Mouse (Mus musculus): ENCODE measurements around the gene Iqcn. TPM values are rescaled to one million over a fixed set of nuclear protein-coding genes. Genes with fewer than 3 reads are reported as not detected.
A peak's percentile ranks its signal among the peaks of the same experiment; 100 is the strongest.

Gene Iqcn
- polyA plus RNA-seq, 1 experiment from 2014 or later, result 0.04 TPM

DNA sequence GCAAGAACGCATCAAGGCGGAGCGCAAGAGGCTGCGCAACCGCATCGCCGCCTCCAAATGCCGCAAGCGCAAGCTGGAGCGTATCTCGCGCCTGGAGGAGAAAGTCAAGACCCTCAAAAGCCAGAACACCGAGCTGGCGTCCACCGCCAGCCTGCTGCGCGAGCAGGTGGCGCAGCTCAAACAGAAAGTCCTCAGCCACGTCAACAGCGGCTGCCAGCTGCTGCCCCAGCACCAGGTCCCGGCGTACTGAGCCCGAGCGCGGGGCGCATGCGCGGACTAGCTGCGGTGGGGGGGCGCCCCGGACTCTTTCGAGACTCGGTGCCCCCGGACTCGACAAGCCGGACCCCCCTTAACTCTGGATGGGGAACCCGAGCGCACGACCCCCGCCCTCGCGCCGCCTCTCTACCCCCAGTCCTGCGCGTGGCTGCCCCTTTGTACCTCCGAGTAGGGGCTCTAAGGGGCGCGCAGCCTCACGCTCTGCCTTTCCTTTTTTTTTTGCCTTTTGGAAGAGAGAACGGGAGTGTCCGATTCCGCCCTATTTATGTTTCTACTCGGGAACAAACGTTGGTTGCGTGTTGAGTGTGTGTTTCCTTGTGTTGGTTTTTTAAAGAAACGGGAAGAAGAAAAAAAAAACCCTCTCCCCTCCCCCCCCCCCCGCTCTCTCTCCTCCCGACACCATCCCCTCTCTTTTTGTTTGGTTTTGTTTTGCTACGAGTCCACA, 3.3 kb upstream of the Iqcn start:
- peak; percentile 90 for DNase-seq (ENCODE audit: low spot score)

DNA sequence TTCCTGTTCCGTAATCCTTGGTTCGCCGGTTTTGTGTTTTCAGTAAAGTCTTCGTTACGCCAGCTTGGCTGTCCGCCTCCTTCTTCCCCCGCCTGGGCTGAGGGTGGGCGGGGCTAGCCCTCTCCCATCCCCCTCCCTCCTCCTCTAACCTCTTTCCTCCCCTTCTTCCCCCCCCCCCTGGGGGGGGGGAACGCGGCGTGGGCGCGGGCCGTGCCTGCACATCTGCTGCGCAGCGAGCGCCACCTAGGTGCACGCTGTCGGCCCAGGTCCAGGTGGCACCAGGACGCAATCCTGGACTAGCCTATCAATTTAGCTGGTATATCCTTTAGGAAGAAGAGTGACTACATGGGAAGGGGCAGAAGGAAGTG, 2.7 kb upstream of the Iqcn start:
- DNase-seq (ENCODE audit: low spot score), result peak; percentile 96

DNA sequence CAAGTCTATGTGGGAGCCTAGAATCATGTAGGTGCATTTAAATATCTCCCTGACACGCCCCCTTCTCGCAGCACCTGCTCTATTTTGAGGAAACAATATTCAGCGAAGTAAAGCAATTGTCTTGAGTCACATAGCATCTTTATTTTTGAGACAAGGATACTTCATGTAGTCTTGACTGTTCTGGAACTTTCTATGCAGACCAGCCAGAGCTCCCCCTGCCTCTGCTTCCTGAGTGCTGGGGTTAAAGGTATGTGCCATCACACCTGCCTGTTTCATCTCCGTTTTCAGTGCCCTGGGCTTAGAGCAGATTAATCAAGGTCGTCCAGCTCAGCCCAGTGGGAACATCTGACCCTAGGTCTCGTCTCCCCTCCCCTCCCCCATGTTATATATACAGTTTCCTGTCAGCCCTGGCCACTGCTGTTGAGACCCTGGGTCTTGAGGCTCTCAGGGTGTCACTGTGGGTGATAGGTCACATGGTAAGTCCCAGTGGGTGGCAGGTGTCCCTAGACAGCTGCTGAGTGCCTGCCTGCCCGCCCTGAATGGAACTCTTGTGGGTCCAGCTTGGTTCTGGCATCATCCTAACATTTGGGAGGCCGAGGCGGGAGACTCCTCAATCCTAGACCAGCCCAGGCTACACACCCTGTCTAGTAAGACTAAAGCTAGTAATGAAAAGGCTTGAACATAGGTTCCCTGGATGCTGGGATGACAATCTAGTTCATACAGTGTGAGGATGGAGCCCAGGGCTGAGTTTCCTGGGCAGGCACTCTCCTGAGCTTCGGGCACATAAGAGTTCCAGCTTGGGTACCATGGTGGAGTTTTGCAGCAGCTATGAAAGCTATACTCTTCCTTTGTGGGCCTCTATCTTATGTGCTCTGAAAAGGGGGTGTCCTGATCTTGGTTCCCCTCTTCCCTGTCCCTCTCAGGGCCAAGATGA, 1.9 kb upstream of the Iqcn start:
- no peak for DNase-seq (ENCODE audit: low spot score)

GRCm38 (mm10) chr8:70701982-70702841, 1.0 kb upstream of the Iqcn start:
- DNase-seq (ENCODE audit: low spot score), result no peak

- DNase-seq (ENCODE audit: low spot score), result no peak
Measured at GRCm38 (mm10) chr8:70702842-70703182, 445 bp upstream of the Iqcn start.

GRCm38 (mm10) chr8:70708281-70708680, 5.0 kb downstream of the Iqcn start:
- DNase-seq (ENCODE audit: low spot score), result no peak

DNA sequence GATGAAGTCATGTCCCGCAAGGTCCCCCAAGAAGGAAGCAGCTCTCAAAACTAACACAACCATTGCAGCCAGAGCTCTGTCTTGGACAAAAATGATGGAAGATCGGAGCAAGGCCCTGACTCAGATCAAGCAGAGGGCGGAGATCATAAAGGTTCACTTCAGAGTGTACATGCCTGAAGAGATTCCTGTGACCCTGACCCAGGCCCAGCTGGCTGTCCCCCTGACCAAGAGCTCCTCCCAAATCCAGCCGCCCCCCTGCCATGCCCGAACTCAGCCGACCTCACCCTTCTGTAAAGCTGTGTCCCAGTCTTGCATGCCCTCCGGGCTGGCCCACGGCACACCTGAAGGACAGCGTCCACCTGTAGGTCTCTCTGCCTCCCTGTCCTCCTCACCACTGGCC, 6.5 kb downstream of the Iqcn start:
- no peak for DNase-seq (ENCODE audit: low spot score)

DNA sequence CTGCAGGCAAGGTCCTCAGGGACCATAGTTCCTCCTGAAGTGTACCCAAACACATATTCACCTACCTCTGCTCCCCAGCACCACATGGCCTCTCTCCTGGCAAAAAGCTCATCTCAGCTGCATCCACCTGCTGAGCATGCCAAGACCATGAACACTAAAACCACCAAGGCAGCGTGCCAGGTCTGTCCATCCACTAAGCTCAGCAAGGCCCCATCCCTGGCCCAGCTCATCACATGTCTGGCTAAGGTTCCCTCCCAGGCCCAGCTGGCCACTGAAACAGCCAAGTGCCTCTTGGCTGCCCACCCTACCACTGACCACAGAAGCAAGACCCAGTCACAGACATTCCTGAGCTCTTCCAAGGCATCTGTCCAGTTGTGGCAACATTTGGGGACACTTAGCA, 7.0 kb downstream of the Iqcn start:
- DNase-seq (ENCODE audit: low spot score), result no peak

DNA sequence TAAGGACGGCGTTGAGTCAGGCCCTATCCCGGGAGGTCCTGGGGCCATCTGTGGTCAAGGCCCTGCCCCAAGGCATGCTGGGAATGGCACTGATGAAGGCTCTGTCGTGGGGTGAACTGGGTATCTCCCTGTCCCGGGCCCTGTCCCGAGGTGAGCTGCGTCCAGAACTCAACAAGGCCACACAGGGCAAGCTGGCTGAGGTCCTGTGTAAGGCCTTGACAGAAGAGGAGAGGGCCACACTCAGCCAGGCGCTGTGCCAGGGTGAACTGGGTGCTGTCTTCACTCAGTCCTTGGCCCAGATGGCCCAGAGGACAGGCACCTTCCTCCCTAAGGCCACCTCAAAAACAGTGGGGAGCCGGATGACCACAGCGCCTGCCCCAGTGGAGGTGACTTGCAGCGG, 7.8 kb downstream of the Iqcn start:
- DNase-seq (ENCODE audit: low spot score), result no peak

DNA sequence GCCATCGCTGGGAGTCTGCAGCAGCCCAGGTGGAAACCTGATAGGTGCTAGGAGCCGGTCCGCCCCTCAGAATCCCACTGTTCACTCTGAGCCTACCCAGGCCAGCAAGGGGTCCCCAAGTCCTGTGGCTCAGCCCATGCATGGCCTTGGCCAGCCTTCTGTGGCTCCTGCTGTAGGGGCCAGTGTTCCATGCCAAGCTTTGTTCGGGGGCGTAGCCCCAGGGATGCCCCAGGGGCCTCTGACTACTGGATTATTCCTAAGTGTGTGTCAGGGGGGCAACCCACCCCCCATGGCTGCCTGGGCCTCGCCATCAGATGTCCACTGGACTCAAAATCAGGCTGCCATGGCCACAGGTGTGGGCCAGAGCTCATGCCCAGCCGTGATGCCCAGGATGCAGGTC, 10.7 kb downstream of the Iqcn start:
- no peak for DNase-seq (ENCODE audit: low spot score)

- DNase-seq (ENCODE audit: low spot score), result no peak
Measured at GRCm38 (mm10) chr8:70715086-70715485, 11.8 kb downstream of the Iqcn start.

DNA sequence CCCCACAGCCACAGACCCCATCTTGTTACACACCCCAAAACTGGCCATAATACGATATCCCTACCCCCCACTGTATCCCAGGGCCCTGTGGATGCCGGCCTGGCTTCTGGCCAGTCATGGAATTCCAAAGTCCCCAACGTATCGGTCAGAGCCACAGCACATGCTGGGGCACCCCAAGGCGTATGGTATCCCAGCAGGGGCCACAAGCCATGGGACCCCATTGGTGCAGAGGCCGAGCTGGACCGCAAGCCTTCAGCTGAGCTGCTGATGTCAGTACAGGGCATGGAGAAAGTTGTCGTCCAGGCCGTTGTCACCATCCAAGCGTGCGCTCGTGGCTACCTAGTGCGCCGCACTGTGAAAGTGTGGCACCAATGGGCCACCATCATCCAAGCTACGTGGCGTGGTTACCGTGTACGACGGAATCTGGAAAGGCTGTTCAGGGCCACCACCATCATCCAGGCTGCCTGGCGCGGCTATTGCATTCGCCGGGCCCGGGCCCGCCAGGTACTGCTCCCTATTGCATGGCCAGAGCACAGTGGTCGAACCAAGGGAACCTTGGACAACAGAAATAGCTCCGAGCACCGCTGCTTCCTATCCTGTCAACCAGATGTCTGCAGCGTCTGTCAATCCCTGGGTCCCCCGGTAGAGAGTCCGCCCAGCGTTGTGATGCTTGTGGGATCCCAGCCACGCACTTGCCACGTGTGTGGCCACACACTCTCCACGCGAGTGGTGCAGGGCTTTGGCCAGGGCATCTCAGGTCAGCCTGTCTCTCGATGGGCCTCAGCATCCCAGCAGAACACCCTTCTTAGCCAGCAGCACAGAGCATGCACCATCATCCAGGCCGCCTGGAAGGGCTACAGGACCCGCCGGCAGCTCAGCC, 13.5 kb downstream of the Iqcn start:
- no peak for DNase-seq (ENCODE audit: low spot score)

DNA sequence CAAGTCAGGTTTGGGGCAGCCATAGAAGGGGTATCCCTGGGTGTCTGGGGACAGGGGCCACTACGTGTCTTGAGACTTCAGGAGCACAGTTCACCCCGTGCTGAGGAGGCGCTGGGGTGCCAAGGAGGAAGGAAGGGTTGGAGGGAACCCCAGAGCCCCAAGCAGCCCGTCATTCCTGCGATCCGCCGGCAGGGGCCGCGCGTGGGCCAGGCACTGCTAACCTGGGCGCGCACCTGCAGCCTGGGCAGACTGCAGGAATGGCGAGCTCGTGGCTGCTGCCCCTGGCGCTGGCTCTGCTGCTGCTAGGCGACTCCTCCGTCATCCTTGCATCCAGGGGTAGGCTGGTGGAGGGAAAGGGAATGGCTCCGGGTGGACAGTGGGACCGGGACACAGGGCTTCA, 15.0 kb downstream of the Iqcn start, which contains the start of gene Gm3336:
Gene Gm3336 (plus strand): TSS at position 247 of the 400 bp plus-strand sequence.
- DNase-seq (ENCODE audit: low spot score), result peak; percentile 80

- DNase-seq (ENCODE audit: low spot score), result no peak
Measured at GRCm38 (mm10) chr8:70719796-70720270, 16.6 kb downstream of the Iqcn start.

DNA sequence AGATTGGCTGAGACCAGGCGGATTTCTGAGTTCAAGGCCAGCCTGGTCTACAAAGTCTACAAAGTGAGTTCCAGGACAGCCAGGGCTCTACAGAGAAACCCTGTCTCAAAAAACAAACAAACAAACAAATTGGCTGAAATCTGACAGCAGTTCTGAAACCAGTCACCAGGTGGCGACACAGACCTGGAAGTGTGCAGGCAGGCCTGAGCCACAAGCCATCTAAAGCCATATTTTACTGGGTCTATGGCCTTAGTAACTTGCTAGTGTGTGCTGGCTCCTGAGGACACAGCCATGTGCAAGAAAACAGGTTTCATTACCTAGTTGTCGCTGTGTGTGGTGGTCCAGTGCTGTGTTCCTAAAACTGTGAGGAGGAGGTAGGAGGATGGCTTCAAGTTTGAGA, 17.5 kb downstream of the Iqcn start:
- DNase-seq (ENCODE audit: low spot score), result peak; percentile 76

- no peak for DNase-seq (ENCODE audit: low spot score)
Measured at GRCm38 (mm10) chr8:70721601-70722000, 18.3 kb downstream of the Iqcn start.

DNA sequence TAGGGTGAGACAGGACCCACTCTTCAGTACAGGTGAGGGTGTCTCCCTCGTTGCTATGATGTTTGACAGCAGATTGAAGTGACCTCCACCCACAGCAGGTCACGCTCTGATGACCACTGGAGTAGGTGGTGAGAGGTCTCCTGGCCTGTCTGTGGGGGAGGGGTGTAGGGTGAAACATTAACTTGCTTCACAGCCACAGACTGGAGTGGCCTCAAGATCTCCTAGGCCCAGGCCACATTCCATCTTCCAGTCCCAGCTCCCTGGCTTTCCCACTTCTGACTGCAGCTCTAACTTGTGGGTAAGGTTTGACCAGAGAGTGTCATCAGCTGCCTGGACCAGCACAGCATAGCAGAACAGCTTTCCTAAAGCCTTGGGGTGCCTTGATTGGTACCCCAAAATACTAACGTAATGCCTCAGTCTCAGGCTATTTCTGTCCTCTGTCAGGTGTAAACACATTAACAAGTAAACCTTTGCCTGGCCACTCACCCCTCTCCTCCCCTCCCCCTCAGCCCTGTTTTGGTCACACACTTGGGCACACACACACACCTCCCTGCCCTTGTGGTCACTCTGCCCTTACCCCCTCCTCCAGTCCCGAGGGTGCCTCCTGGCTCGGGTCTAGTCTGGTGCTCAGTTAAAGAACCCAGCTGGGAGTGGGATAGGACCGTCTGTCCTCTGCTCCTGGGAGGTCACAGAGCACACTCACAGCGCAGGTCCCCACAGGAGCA, 20.4 kb downstream of the Iqcn start, which contains the start of gene Pde4c:
Gene Pde4c (plus strand): TSS at position 235 of the 725 bp plus-strand sequence.
- DNase-seq (ENCODE audit: low spot score), result no peak

- DNase-seq (ENCODE audit: low spot score), result no peak
Measured at GRCm38 (mm10) chr8:70724216-70724615, 21.0 kb downstream of the Iqcn start.

GRCm38 (mm10) chr8:70725792-70726447, 22.7 kb downstream of the Iqcn start:
- no peak for DNase-seq (ENCODE audit: low spot score)

Measured in thymus, postnatal 0 days (tissue).